Mouse (Mus musculus): ENCODE results near the gene Chrdl2. TPM values are rescaled to one million over a fixed set of nuclear protein-coding genes. Genes with fewer than 3 reads are reported as not detected.
A peak's percentile ranks its signal among the peaks of the same experiment; 100 is the strongest.
"Not testable (repeated sequence)": the region's sequence is repeated elsewhere in the genome, so short reads cannot be mapped to it uniquely, and the experiment has no call there.

Chrdl2 gene
- total RNA-seq (2014; fragmentation: Nextera tagmentation) (not detected in 2 replicates), total RNA-seq (2017) (not detected in 2 replicates)

- ATAC-seq (replicated peaks; ENCODE audit: poor library complexity, severe bottlenecking): peak; percentile 13; the same call in 1 of the 2 replicates
Measured at GRCm38 (mm10) chr7:100005790-100006189, at the start of gene Chrdl2. TSS of gene Chrdl2 (plus strand) at chr7:100006172.

- peak; percentile 49 for ATAC-seq (replicated peaks; ENCODE audit: poor library complexity, severe bottlenecking)
Measured at GRCm38 (mm10) chr7:99957226-99957965, 48.6 kb upstream of the Chrdl2 start.

GRCm38 (mm10) chr7:99960571-99960970 is 45.4 kb upstream of the Chrdl2 start:
- ATAC-seq (replicated peaks; ENCODE audit: poor library complexity, severe bottlenecking): not testable (repeated sequence)

GRCm38 (mm10) chr7:99961518-99961917 is 44.5 kb upstream of the Chrdl2 start:
- no peak for ATAC-seq (replicated peaks; ENCODE audit: poor library complexity, severe bottlenecking)

- ATAC-seq (replicated peaks; ENCODE audit: poor library complexity, severe bottlenecking): peak; percentile 91
Measured at GRCm38 (mm10) chr7:99962536-99963236, 43.3 kb upstream of the Chrdl2 start.

GRCm38 (mm10) chr7:99963237-99963860 is 42.6 kb upstream of the Chrdl2 start:
- ATAC-seq (replicated peaks; ENCODE audit: poor library complexity, severe bottlenecking): no peak

GRCm38 (mm10) chr7:99965020-99965841 is 40.7 kb upstream of the Chrdl2 start:
- ATAC-seq (replicated peaks; ENCODE audit: poor library complexity, severe bottlenecking): no peak

- no peak for ATAC-seq (replicated peaks; ENCODE audit: poor library complexity, severe bottlenecking)
Measured at GRCm38 (mm10) chr7:99966011-99966721, 39.8 kb upstream of the Chrdl2 start.

- ATAC-seq (replicated peaks; ENCODE audit: poor library complexity, severe bottlenecking): no peak
Measured at GRCm38 (mm10) chr7:99969151-99969550, 36.8 kb upstream of the Chrdl2 start.

- no peak for ATAC-seq (replicated peaks; ENCODE audit: poor library complexity, severe bottlenecking)
Measured at GRCm38 (mm10) chr7:99971926-99972325, 34.0 kb upstream of the Chrdl2 start.

GRCm38 (mm10) chr7:99972912-99973311 is 33.1 kb upstream of the Chrdl2 start:
- not testable (repeated sequence) for ATAC-seq (replicated peaks; ENCODE audit: poor library complexity, severe bottlenecking)

GRCm38 (mm10) chr7:99974208-99974970 is 31.6 kb upstream of the Chrdl2 start:
- ATAC-seq (replicated peaks; ENCODE audit: poor library complexity, severe bottlenecking): peak; percentile 91

- ATAC-seq (replicated peaks; ENCODE audit: poor library complexity, severe bottlenecking): peak; percentile 11; the same call in 1 of the 2 replicates
Measured at GRCm38 (mm10) chr7:99975819-99976575, 30.0 kb upstream of the Chrdl2 start.

GRCm38 (mm10) chr7:99978041-99978440 is 27.9 kb upstream of the Chrdl2 start:
- no peak for ATAC-seq (replicated peaks; ENCODE audit: poor library complexity, severe bottlenecking)

- no peak for ATAC-seq (replicated peaks; ENCODE audit: poor library complexity, severe bottlenecking)
Measured at GRCm38 (mm10) chr7:99979081-99979480, 26.9 kb upstream of the Chrdl2 start.

GRCm38 (mm10) chr7:99979546-99980131 is 26.3 kb upstream of the Chrdl2 start:
- 0 out of 2 replicates have a peak, but pooled peaks have one; percentile 4 for ATAC-seq (replicated peaks; ENCODE audit: poor library complexity, severe bottlenecking)

GRCm38 (mm10) chr7:99980132-99980591 is 25.8 kb upstream of the Chrdl2 start, which contains the start of gene Rnf169:
TSS of gene Rnf169 (minus strand) at chr7:99980448.
- peak; percentile 81 for ATAC-seq (replicated peaks; ENCODE audit: poor library complexity, severe bottlenecking)
